Mouse (Mus musculus) brain, adult 10 weeks (tissue): ENCODE measurements around the gene Tpx2. TPM values are rescaled to one million over a fixed set of nuclear protein-coding genes. Genes with fewer than 3 reads are reported as not detected.

Source experiments
- polyA plus RNA-seq: library from polyadenylated mRNA; stranded (reverse); fragments of 350-450 nt; fragmentation: Illumina TruSeq; extraction: RNeasy Lipid Tissue Mini Kit (QIAGEN cat#74804); gene quantifications from one replicate; pipeline ENCODE4 v1.2.3, GENCODE M21; 2015; ENCODE audit warnings: low read depth, low replicate concordance

Gene Tpx2
- polyA plus RNA-seq, result 1.4 TPM

GRCm38 (mm10) chr2:152847815-152848302 lies at the start of gene Tpx2:
Gene Tpx2 (plus strand): TSS chr2:152847964.

GRCm38 (mm10) chr2:152831019-152831878 lies 16.5 kb upstream of the Tpx2 start, which contains the start of gene Bcl2l1:
Gene Bcl2l1 (minus strand): TSS chr2:152831728.

GRCm38 (mm10) chr2:152911031-152911430 lies 63.3 kb downstream of the Tpx2 start, which contains the start of gene Mylk2:
Gene Mylk2 (plus strand): TSS chr2:152911352.

GRCm38 (mm10) chr2:152933048-152933447 lies 85.3 kb downstream of the Tpx2 start, which contains the start of gene Foxs1:
Gene Foxs1 (minus strand): TSS chr2:152933208.

Other genes with a start within 250 kb of the Tpx2 start
- not detected for gene Defb45, start 248.6 kb upstream of the Tpx2 start, polyA plus RNA-seq
- not detected for gene Defb36, start 243.6 kb upstream of the Tpx2 start, polyA plus RNA-seq
- gene Defb25, start 224.9 kb upstream of the Tpx2 start, polyA plus RNA-seq, result not detected
- gene Rem1, start 221.0 kb upstream of the Tpx2 start, polyA plus RNA-seq, result 0.54 TPM
- 58.2 TPM for gene H13, start 178.5 kb upstream of the Tpx2 start, polyA plus RNA-seq
- 23.2 TPM for gene Mcts2, start 160.9 kb upstream of the Tpx2 start, polyA plus RNA-seq
- 27.4 TPM for gene Id1, start 111.7 kb upstream of the Tpx2 start, polyA plus RNA-seq
- gene Cox4i2, start 93.8 kb upstream of the Tpx2 start, polyA plus RNA-seq, result 7.2 TPM
- gene Bcl2l1, start 16.2 kb upstream of the Tpx2 start, polyA plus RNA-seq, result 113 TPM
- gene Mylk2, start 63.4 kb downstream of the Tpx2 start, polyA plus RNA-seq, result not detected
- gene Foxs1, start 85.2 kb downstream of the Tpx2 start, polyA plus RNA-seq, result 1.3 TPM
- 19.3 TPM for gene Dusp15, start 103.7 kb downstream of the Tpx2 start, polyA plus RNA-seq
- 2.4 TPM for gene Ttll9, start 114.5 kb downstream of the Tpx2 start, polyA plus RNA-seq
- 93.5 TPM for gene Pdrg1, start 167.5 kb downstream of the Tpx2 start, polyA plus RNA-seq
- gene Xkr7, start 183.9 kb downstream of the Tpx2 start, polyA plus RNA-seq, result 1.4 TPM
- 3.7 TPM for gene Ccm2l, start 218.0 kb downstream of the Tpx2 start, polyA plus RNA-seq